ENCODE assay signal across 8 mouse cellular contexts in the genomic region with DNA sequence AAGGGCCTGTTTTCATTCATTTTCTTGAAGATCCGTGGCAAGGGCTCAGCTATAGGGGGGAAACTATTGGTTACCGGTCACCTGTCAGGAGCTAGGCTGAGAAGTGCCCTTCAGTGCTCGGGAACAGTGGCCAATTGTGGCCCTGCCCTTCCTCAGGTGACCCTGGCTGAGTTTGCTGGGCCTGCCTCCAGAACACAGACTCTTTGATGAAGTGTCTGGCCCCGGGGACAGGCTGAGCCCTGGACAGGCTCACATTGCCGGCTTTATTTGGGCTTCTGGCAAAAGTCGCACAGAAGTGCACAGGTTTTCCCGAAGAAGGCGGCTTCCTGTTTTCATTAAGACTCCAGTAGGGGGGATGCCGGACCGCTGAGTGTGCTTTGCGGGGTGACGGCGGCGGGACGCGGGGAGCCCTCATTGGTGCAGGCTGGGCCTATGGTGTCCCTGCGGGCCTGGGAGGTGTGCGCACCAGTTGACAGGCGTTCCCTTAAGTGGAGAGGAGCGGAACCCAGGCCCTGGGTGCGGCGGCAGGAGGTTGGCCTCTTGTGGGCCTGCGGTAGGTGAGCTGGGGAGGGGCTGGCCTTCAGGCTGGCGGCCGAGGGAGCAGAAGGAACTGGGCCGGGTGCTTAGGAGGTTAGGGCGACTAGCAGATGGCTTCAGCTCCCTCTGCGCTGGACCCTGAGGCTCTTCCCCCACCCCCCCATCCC.
DNase-seq lines count a peak whose midpoint lies in the region; ATAC-seq and TF ChIP-seq lines count a peak whose summit lies in the region.

No protein-coding gene starts in this region.

- POLR2A ChIA-PET in Patski (lab: Charles Lee): interaction anchor here (0.5 to 1.3 kb wide), 3 partner anchors 10 to 39 kb away, joined by 3 to 5 read pairs (median 3); no protein-coding TSS in a partner anchor

- peak overlapping the region; percentile 75 for H3K4me3 ChIP-seq in gastrocnemius, adult 2 months
- H3K4me3 ChIP-seq in hindbrain, embryonic 14.5 days (replicated peaks; ENCODE audit: low read length): peak overlapping the region; percentile 33
- H3K4me3 ChIP-seq in left cerebral cortex, adult 2 months: peak overlapping the region; percentile 45

- H3K27ac ChIP-seq in gastrocnemius, adult 2 months: peak overlapping the region; percentile 96
- H3K27ac ChIP-seq in hindbrain, embryonic 14.5 days: peak overlapping the region; percentile 44; the same call in 1 of the 2 replicates
- H3K27ac ChIP-seq in left cerebral cortex, adult 2 months: peak overlapping the region; percentile 67

- H3K4me2 ChIP-seq in hindbrain, embryonic 14.5 days (replicated peaks): peak overlapping the region; percentile 82

- in situ Hi-C loops in Patski (cut with MboI; ENCODE audit: low pct_unique_long_range_greater_than_20kb): no loop called here

- H3K36me3 ChIP-seq in hindbrain, embryonic 14.5 days (replicated peaks; ENCODE audit: control insufficient read depth, insufficient read depth): no peaks in the 10 kb centered on the region

- peak; percentile 95 for ATAC-seq in Patski
- ATAC-seq in hindbrain, embryonic 14.5 days (ENCODE audit: low FRiP score): peak; percentile 72; the same call in 1 of the 2 replicates
- ATAC-seq in monocyte, adult 5-6 weeks (replicated peaks; ENCODE audit: insufficient number of reproducible peaks, low FRiP score, low TSS enrichment, poor library complexity, severe bottlenecking): no peak

- no peaks in the 10 kb centered on the region for H3K27me3 ChIP-seq in Patski
- no peaks in the 10 kb centered on the region; the same call in none of the 2 replicates for H3K27me3 ChIP-seq in hindbrain, embryonic 14.5 days (ENCODE audit: control insufficient read depth, insufficient read depth, low read length)

- peaks cover 16% of the 10 kb centered on the region for H3K4me1 ChIP-seq in hindbrain, embryonic 14.5 days (replicated peaks; ENCODE audit: control insufficient read depth, insufficient read depth, low read length)

- intact Hi-C loops in gastrocnemius, adult 2 months (cut with DNase I): no loop called here
- intact Hi-C loops in left cerebral cortex, adult 2 months (cut with DNase I): no loop called here

- peak; percentile 39 for DNase-seq in Patski (ENCODE audit: low read depth, low spot score)
- DNase-seq in cerebellum, postnatal 36 days: peak; percentile 25 to 48
- peak; percentile 90 for DNase-seq in gastrocnemius, adult 2 months
- no peak for DNase-seq in hindbrain, embryonic 14.5 days (ENCODE audit: low spot score)
- DNase-seq in left cerebral cortex, adult 2 months (ENCODE audit: extremely low spot score in 1 of 2, low spot score in 2 of 2): peak; percentile 52 to 53
- DNase-seq in lung, postnatal 36 days: peak; percentile 82
- peak; percentile 43 to 54 for DNase-seq in right cerebral cortex, postnatal 36 days (ENCODE audit: low spot score in 2 of 2)

- CTCF ChIA-PET in Patski (lab: Charles Lee): interaction anchor here (0.6 to 1.6 kb wide), 8 partner anchors 10 to 80 kb away, joined by 3 to 6 read pairs (median 3); no protein-coding TSS in a partner anchor

- WGBS in hindbrain, embryonic 14.5 days: 3% methylated on average over 28 of the region's 28 CpGs

- no peak for TF ChIP-seq CTCF in Patski (IDR thresholded peaks at IDR 0.05)
- peak; percentile 22; the same call in 1 of the 2 replicates for TF ChIP-seq CTCF in gastrocnemius, adult 2 months (IDR thresholded peaks at IDR 0.05)
- peak; percentile 12 for TF ChIP-seq CTCF in left cerebral cortex, adult 2 months (IDR thresholded peaks at IDR 0.05)

- H3K9me3 ChIP-seq in hindbrain, embryonic 14.5 days (ENCODE audit: control insufficient read depth, low read length): no peaks in the 10 kb centered on the region

- H3K9ac ChIP-seq in hindbrain, embryonic 14.5 days: peak overlapping the region; percentile 48

Comparison
In these comparisons a context has a peak if more than half of its experiments do, and no peak if none do; other contexts are left out.
1. H3K27ac ChIP-seq: peak in every context shown above with its lines; median percentile 96 in gastrocnemius, adult 2 months; 67 in left cerebral cortex, adult 2 months; 44 in hindbrain, embryonic 14.5 days.